Mouse (Mus musculus) forebrain, embryonic 16.5 days (tissue): ENCODE data around the gene Ruvbl1. TPM values are rescaled to one million over a fixed set of nuclear protein-coding genes. Genes with fewer than 3 reads are reported as not detected.

ENCODE experiments used
- ATAC-seq: fragments of 200-750 bp; cut with Nextera tagmentation; 2 replicates; pipeline ENCODE4 v1.8.0; 2017; ENCODE audit warnings: mild to moderate bottlenecking, moderate library complexity
- H3K27ac ChIP-seq: fragments of 300-500 bp; sonication (generic); 2 replicates; pipeline ENCODE4 v1.5.1; 2014; ENCODE audit warnings: low read length, control low read depth
- H3K27me3 ChIP-seq: fragments of 300-500 bp; sonication (generic); replicated peaks from 2 replicates; pipeline ENCODE4 v1.6.1; 2014; ENCODE audit warnings: low read length; ENCODE audit not compliant: control insufficient read depth, insufficient read depth
- H3K36me3 ChIP-seq: fragments of 300-500 bp; sonication (generic); 2 replicates; pipeline ENCODE4 v1.6.1; 2014; ENCODE audit not compliant: control insufficient read depth, insufficient read depth
- H3K4me1 ChIP-seq: fragments of 300-500 bp; sonication (generic); replicated peaks from 2 replicates; pipeline ENCODE4 v1.6.1; 2014; ENCODE audit warnings: low read length; ENCODE audit not compliant: control insufficient read depth, insufficient read depth
- H3K4me2 ChIP-seq: fragments of 300-500 bp; sonication (generic); 2 replicates; pipeline ENCODE4 v1.6.1; 2014; ENCODE audit warnings: mild to moderate bottlenecking, low read length, control low read depth
- H3K4me3 ChIP-seq: fragments of 300-500 bp; sonication (generic); replicated peaks from 2 replicates; pipeline ENCODE4 v1.5.1; 2014; ENCODE audit warnings: mild to moderate bottlenecking, low read length, control low read depth
- H3K9ac ChIP-seq: fragments of 300-500 bp; sonication (generic); replicated peaks from 2 replicates; pipeline ENCODE4 v1.6.1; 2014; ENCODE audit warnings: low read depth, low read length, control low read depth
- H3K9me3 ChIP-seq: fragments of 300-500 bp; sonication (generic); 2 replicates; pipeline ENCODE4 v1.6.1; 2016; ENCODE audit warnings: low read length; ENCODE audit not compliant: control insufficient read depth
- WGBS: fragments of 180-500 bp; shearing (Covaris S2); extraction: QIAGEN DNeasy Blood & Tissue Kit; methylation state at CpG from one replicate; pipeline ENCODE4 v1.1.7; 2014; 5-methylcytosine and 5-hydroxymethylcytosine counted together
- polyA plus RNA-seq: library from polyadenylated mRNA; unstranded; fragments of >200 nt; fragmentation: Nextera tagmentation; extraction: Ambion mirVana; gene quantifications from 2 replicates; pipeline ENCODE4 v1.2.1, GENCODE M21; 2015

The Ruvbl1 gene
- polyA plus RNA-seq, result 133 and 146 TPM in 2 replicates

DNA sequence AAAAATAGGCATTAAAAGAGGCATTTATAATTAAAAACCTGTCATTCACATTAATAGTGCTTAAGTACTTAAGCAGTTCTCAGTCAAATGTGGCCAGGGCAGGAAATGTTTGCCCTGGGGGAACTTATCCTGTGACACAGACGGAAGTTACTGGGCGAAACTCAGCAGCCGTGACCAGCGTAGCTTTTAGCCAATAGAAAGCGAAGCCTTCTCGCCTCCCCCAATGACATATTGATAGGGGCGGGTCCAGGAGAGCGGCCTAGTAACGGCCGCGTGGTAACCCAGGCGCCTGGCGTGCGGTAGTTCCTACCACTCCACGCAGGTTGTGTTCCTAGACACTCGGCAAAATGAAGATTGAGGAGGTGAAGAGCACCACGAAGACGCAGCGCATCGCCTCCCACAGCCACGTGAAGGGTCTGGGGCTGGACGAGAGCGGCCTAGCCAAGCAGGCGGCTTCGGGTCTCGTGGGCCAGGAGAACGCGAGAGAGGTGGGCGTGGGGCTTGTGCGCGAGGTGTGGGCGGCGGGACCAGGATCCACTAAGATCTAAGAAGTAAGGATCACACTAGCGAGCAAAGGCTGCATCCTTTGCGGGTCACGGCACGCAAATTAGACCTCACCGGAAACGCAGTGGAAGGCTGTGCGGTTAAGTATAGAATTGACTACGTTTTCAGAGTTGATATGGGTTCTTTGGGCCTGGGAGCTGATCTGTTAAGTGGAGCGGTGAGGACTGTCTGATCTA is at the start of gene Ruvbl1:
Gene Ruvbl1 (plus strand): TSS at position 229 of the 740 bp plus-strand sequence.
- WGBS, result under 1% methylated on average over 37 of the region's 42 CpGs
- H3K4me2 ChIP-seq, result peak within 1 kb of the TSS; percentile 92
- H3K36me3 ChIP-seq, result peaks cover 11% of the 10 kb centered on the region; the same call in 1 of the 2 replicates
- peaks cover 15% of the 10 kb centered on the region for H3K4me1 ChIP-seq
- no peaks in the 10 kb centered on the region for H3K27me3 ChIP-seq
- no peak within 1 kb of the TSS; the same call in 1 of the 2 replicates for H3K27ac ChIP-seq
- peak within 1 kb of the TSS; percentile 82 for H3K4me3 ChIP-seq
- no peaks in the 10 kb centered on the region for H3K9me3 ChIP-seq
- peak; percentile 100 for ATAC-seq
- peak within 1 kb of the TSS; percentile 70 for H3K9ac ChIP-seq

GRCm38 (mm10) chr6:88416130-88416758 is 49.0 kb upstream of the Ruvbl1 start:
- peak; percentile 52; the same call in 1 of the 2 replicates for ATAC-seq
- Histone ChIP-seq H3K4me1 (peaks cover 9% of the 10 kb centered on the region), H3K27ac (no peak overlapping the region), H3K4me2 (no peak overlapping the region), H3K4me3 (no peak overlapping the region), H3K27me3 (no peaks in the 10 kb centered on the region), H3K9me3 (no peaks in the 10 kb centered on the region), H3K9ac (no peak overlapping the region), H3K36me3 (no peaks in the 10 kb centered on the region)
- WGBS, result 25% methylated on average over 7 of the region's 7 CpGs

- Histone ChIP-seq H3K9ac (no peak overlapping the region), H3K4me3 (no peak overlapping the region), H3K27ac (no peak overlapping the region), H3K27me3 (no peaks in the 10 kb centered on the region), H3K36me3 (no peaks in the 10 kb centered on the region), H3K4me1 (no peaks in the 10 kb centered on the region), H3K9me3 (no peaks in the 10 kb centered on the region), H3K4me2 (no peak overlapping the region)
- no peak for ATAC-seq
- WGBS, result 41% methylated on average over 4 of the region's 4 CpGs
Observed at GRCm38 (mm10) chr6:88431202-88431601, 34.0 kb upstream of the Ruvbl1 start.

DNA sequence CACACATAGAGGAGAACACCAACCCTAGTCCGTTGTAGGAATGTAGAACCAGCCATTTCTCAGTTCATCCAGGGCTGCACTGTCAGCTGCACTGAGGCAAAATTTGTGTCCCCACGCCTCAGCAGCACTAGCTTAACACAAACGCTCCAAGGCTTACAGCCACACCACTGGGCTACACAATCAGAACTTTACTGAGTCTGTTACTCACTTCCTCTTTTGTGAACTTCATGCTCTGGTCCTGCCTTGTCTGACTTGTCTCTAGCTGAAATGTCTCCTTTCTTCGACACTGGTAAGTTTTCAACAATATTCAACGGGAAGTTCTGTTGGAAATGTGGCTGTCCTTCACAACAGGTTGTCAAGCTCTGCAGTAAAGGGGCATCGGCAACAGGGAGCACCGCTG is 29.6 kb upstream of the Ruvbl1 start:
- Histone ChIP-seq H3K9me3 (no peaks in the 10 kb centered on the region), H3K27ac (no peak overlapping the region), H3K9ac (no peak overlapping the region), H3K27me3 (no peaks in the 10 kb centered on the region), H3K4me2 (no peak overlapping the region), H3K4me3 (no peak overlapping the region), H3K36me3 (no peaks in the 10 kb centered on the region), H3K4me1 (no peaks in the 10 kb centered on the region)
- no peak for ATAC-seq
- WGBS, result 93% methylated on average over 7 of the region's 7 CpGs

DNA sequence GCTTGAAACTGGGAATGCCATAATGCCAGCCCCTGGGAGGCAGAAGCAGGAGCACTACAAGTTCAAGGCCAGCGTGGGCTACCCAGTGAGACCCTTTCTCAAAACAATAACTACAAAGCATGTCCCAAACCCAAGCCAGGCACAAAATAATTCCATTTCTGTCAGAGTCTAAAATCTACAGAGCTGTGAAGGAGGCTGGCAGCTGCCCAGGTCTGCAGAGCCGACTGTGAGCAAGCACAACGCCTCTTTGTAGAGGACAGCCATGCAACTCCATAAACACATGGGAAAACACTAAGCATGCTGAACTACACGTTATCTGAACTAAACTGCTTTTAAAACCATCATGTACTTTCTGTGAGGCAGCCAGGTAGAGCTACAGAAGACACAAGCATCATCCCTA is 26.2 kb upstream of the Ruvbl1 start:
- Histone ChIP-seq H3K9me3 (no peaks in the 10 kb centered on the region), H3K4me1 (no peaks in the 10 kb centered on the region), H3K36me3 (no peaks in the 10 kb centered on the region), H3K9ac (no peak overlapping the region), H3K27me3 (no peaks in the 10 kb centered on the region), H3K4me2 (no peak overlapping the region), H3K27ac (no peak overlapping the region), H3K4me3 (no peak overlapping the region)
- 54% methylated on average over 4 of the region's 4 CpGs for WGBS
- ATAC-seq, result no peak

DNA sequence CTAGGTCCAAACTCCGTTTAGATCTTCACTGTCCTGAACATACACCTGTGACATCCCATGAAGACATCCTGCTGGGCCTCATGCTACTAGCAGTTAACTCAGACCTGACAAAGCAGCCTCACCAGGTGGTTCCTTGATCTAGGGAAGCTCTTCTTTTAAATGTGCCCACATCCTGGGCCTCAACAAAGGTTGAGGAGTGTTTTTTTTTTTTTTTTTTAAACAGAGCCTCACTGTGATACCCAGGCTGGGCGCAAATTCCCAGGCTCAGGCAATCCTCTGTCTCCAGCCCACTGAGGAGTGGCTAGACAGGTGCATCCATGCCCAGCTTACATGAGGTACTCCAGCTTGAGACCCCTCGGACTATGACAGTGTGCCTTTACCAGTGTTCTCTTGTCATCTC is 22.7 kb upstream of the Ruvbl1 start:
- no peak overlapping the region for H3K4me3 ChIP-seq
- H3K36me3 ChIP-seq, result no peaks in the 10 kb centered on the region
- no peak overlapping the region for H3K4me2 ChIP-seq
- 72% methylated on average over 3 of the region's 3 CpGs for WGBS
- peaks cover 11% of the 10 kb centered on the region for H3K4me1 ChIP-seq
- H3K27me3 ChIP-seq, result no peaks in the 10 kb centered on the region
- H3K9me3 ChIP-seq, result no peaks in the 10 kb centered on the region
- no peak overlapping the region for H3K9ac ChIP-seq
- no peak for ATAC-seq
- no peak overlapping the region for H3K27ac ChIP-seq

DNA sequence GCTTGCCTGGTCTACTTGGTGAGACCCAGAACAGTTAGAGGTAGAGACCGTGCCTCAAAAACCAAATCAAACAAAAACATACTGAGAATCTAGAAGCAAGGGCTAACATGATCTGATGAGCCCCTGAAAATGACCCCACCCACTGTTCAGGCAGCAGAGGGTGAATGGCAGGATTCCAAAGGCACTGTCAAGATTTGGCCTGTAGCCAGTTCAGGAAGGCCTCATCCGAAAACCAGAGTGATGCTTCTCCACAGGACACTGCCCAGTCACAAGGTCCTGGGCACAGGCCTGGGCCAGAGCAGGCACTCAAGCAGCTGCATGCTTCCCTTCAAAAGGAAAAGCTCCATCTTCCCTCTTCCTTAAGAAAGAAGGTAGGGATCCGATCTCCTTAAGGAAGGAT is 21.8 kb upstream of the Ruvbl1 start:
- Histone ChIP-seq H3K4me3 (no peak overlapping the region), H3K27me3 (peaks cover 2% of the 10 kb centered on the region; the same call in 1 of the 2 replicates), H3K4me1 (peaks cover 11% of the 10 kb centered on the region), H3K9ac (no peak overlapping the region), H3K9me3 (no peaks in the 10 kb centered on the region), H3K27ac (no peak overlapping the region), H3K36me3 (no peaks in the 10 kb centered on the region), H3K4me2 (no peak overlapping the region)
- WGBS, result 67% methylated on average over 3 of the region's 3 CpGs
- no peak for ATAC-seq

GRCm38 (mm10) chr6:88444076-88444750 is 21.0 kb upstream of the Ruvbl1 start:
- no peak overlapping the region for H3K4me2 ChIP-seq
- ATAC-seq, result no peak
- H3K9me3 ChIP-seq, result no peaks in the 10 kb centered on the region

GRCm38 (mm10) chr6:88445661-88446060 is 19.5 kb upstream of the Ruvbl1 start:
- Histone ChIP-seq H3K27ac (no peak overlapping the region), H3K9ac (peak overlapping the region; percentile 94), H3K4me1 (peaks cover 11% of the 10 kb centered on the region), H3K4me2 (peak overlapping the region; percentile 75), H3K4me3 (peak overlapping the region; percentile 85), H3K9me3 (no peaks in the 10 kb centered on the region), H3K27me3 (peaks cover 3% of the 10 kb centered on the region; the same call in 1 of the 2 replicates), H3K36me3 (no peaks in the 10 kb centered on the region)
- no peak for ATAC-seq
- WGBS, result 11% methylated on average over 5 of the region's 5 CpGs

More at GRCm38 (mm10) chr6:88444076-88444750, 21.0 kb upstream of the Ruvbl1 start:
- Histone ChIP-seq H3K27ac (no peak overlapping the region), H3K4me1 (peaks cover 11% of the 10 kb centered on the region), H3K27me3 (peaks cover 3% of the 10 kb centered on the region; the same call in 1 of the 2 replicates), H3K9ac (no peak overlapping the region), H3K36me3 (no peaks in the 10 kb centered on the region), H3K4me3 (no peak overlapping the region)
- WGBS, result 88% methylated on average over 7 of the region's 7 CpGs
